Mouse (Mus musculus): Measurements from ENCODE around the gene a.
A peak's percentile ranks its signal among the peaks of the same experiment; 100 is the strongest.

Gene a

GRCm38 (mm10) chr2:154790656-154791483 lies at the start of gene a, which contains the start of gene Raly:
Gene a (plus strand): TSS chr2:154791402.
Gene Raly (plus strand): TSS chr2:154791096.
- peak; percentile 93 to 96 for DNase-seq (ENCODE audit: low spot score in 2 of 2)

- DNase-seq (ENCODE audit: low spot score in 2 of 2): no peak
These were observed 48.0 kb upstream of the a start for GRCm38 (mm10) chr2:154742911-154743819.

- DNase-seq (ENCODE audit: low spot score in 2 of 2): no peak
These were observed 47.3 kb upstream of the a start for GRCm38 (mm10) chr2:154743915-154744314.

- DNase-seq (ENCODE audit: low spot score in 2 of 2): no peak
These were observed 42.8 kb upstream of the a start for GRCm38 (mm10) chr2:154748383-154748782.

- no peak for DNase-seq (ENCODE audit: low spot score in 2 of 2)
These were observed 41.9 kb upstream of the a start for GRCm38 (mm10) chr2:154749046-154750036.

GRCm38 (mm10) chr2:154751924-154752323 lies 39.3 kb upstream of the a start:
- no peak for DNase-seq (ENCODE audit: low spot score in 2 of 2)

GRCm38 (mm10) chr2:154754068-154754560 lies 37.1 kb upstream of the a start:
- no peak for DNase-seq (ENCODE audit: low spot score in 2 of 2)

GRCm38 (mm10) chr2:154755791-154756190 lies 35.4 kb upstream of the a start:
- DNase-seq (ENCODE audit: low spot score in 2 of 2): no peak

GRCm38 (mm10) chr2:154757691-154758090 lies 33.5 kb upstream of the a start:
- DNase-seq (ENCODE audit: low spot score in 2 of 2): no peak

- DNase-seq (ENCODE audit: low spot score in 2 of 2): no peak
These were observed 32.7 kb upstream of the a start for GRCm38 (mm10) chr2:154758454-154758853.

- DNase-seq (ENCODE audit: low spot score in 2 of 2): no peak
These were observed 28.0 kb upstream of the a start for GRCm38 (mm10) chr2:154763226-154763625.

GRCm38 (mm10) chr2:154764828-154765497 lies 26.2 kb upstream of the a start:
- no peak for DNase-seq (ENCODE audit: low spot score in 2 of 2)

GRCm38 (mm10) chr2:154765554-154766008 lies 25.6 kb upstream of the a start:
- no peak for DNase-seq (ENCODE audit: low spot score in 2 of 2)

GRCm38 (mm10) chr2:154767051-154767450 lies 24.2 kb upstream of the a start:
- DNase-seq (ENCODE audit: low spot score in 2 of 2): no peak

- no peak for DNase-seq (ENCODE audit: low spot score in 2 of 2)
These were observed 21.3 kb upstream of the a start, which contains the start of gene Gm14214 for GRCm38 (mm10) chr2:154769930-154770329. Gene Gm14214 (minus strand): TSS chr2:154770030.

- no peak for DNase-seq (ENCODE audit: low spot score in 2 of 2)
These were observed 19.6 kb upstream of the a start for GRCm38 (mm10) chr2:154771604-154772003.

- DNase-seq (ENCODE audit: low spot score in 2 of 2): no peak
These were observed 17.2 kb upstream of the a start for GRCm38 (mm10) chr2:154774032-154774431.

- DNase-seq (ENCODE audit: low spot score in 2 of 2): no peak
These were observed 14.7 kb upstream of the a start for GRCm38 (mm10) chr2:154776496-154776895.

GRCm38 (mm10) chr2:154779648-154780047 lies 11.6 kb upstream of the a start:
- DNase-seq (ENCODE audit: low spot score in 2 of 2): no peak

- DNase-seq (ENCODE audit: low spot score in 2 of 2): no peak
These were observed 8.8 kb upstream of the a start for GRCm38 (mm10) chr2:154782361-154782760.
